24 mouse cellular contexts compared by ENCODE assay signal in genomic region chr6:100141225-100141624, GRCm38 (mm10).
A peak's percentile ranks its signal among the peaks of the same experiment; 100 is the strongest.
DNase-seq lines count a peak whose midpoint lies in the region; ATAC-seq and TF ChIP-seq lines count a peak whose summit lies in the region.
"Had no signal": no experiment of that assay in that cellular context is flagged by ENCODE, and none has a peak within 500 bp of the region (broad histone marks: within the 10 kb centered on the region; RNA-seq: fewer than 3 reads in every experiment).

No protein-coding gene starts in this region.

- 51% methylated on average over 5 of the region's 5 CpGs for WGBS in liver, embryonic 11.5 days
- 13% methylated on average over 5 of the region's 5 CpGs for WGBS in liver, embryonic 14.5 days (ENCODE audit: insufficient replicate concordance)

- peak; percentile 49 for DNase-seq in MEL (ENCODE audit: low read depth, low spot score)
- no peak for DNase-seq in liver, embryonic 11.5 days (ENCODE audit: low spot score)
- no peak for DNase-seq in liver, embryonic 14.5 days (ENCODE audit: low read depth in 3 of 3, low spot score in 3 of 3)
- no peak for DNase-seq in cerebellum, adult 8-10 months
- DNase-seq in layer of hippocampus, adult 8-10 months (ENCODE audit: low spot score in 2 of 2), result no peak
- no peak for DNase-seq in kidney, postnatal 4 days
- DNase-seq: adrenal gland, adult 2 months; adrenal gland, postnatal 14 days; B cell, adult 2 months; cerebellum, adult 11 months; cerebellum, adult 2 months; cerebellum, postnatal 10 days; cerebellum, postnatal 36 days; gastrocnemius, postnatal 10 days; gastrocnemius, postnatal 36 days had no signal

- H3K4me2 ChIP-seq in liver, embryonic 11.5 days, result no peak overlapping the region
- H3K4me2 ChIP-seq in liver, embryonic 14.5 days (ENCODE audit: low read depth), result no peak overlapping the region
- H3K4me2 ChIP-seq: forebrain, embryonic 13.5 days; heart, embryonic 11.5 days; hindbrain, embryonic 14.5 days had no signal

- TF ChIP-seq RAD21 in MEL (IDR thresholded peaks at IDR 0.05; ENCODE audit: low read depth, low read length), result no peak

- H3K36me3 ChIP-seq in MEL (ENCODE audit: control insufficient read depth in 1 of 2, insufficient read depth in 2 of 2, low read length in 2 of 2), result peaks cover 0 to 13% of the 10 kb centered on the region in 2 experiments; a peak in 2 of 4 replicates
- no peaks in the 10 kb centered on the region for H3K36me3 ChIP-seq in liver, embryonic 11.5 days (ENCODE audit: control insufficient read depth, insufficient read depth, low read length)
- H3K36me3 ChIP-seq in liver, embryonic 14.5 days (replicated peaks; ENCODE audit: control insufficient read depth, insufficient read depth, low read depth), result no peaks in the 10 kb centered on the region
- H3K36me3 ChIP-seq: forebrain, embryonic 10.5 days; G1E had no signal

- TF ChIP-seq CTCF in MEL (IDR thresholded peaks at IDR 0.05 in 2 of 3, conservative IDR thresholded peaks at IDR 0.05 in 1 of 3; ENCODE audit: control insufficient read depth in 1 of 3, insufficient read depth in 1 of 3, low read depth in 2 of 3, low read length in 3 of 3, poor library complexity in 1 of 3, severe bottlenecking in 1 of 3), result no peak
- TF ChIP-seq CTCF in liver, embryonic 14.5 days (IDR thresholded peaks at IDR 0.05; ENCODE audit: low read depth), result no peak

- H3K4me1 ChIP-seq in MEL (ENCODE audit: control insufficient read depth in 1 of 2, insufficient read depth in 2 of 2, low read length in 2 of 2), result peaks cover 6 to 23% of the 10 kb centered on the region in 2 experiments
- H3K4me1 ChIP-seq in liver, embryonic 11.5 days (replicated peaks; ENCODE audit: control insufficient read depth, insufficient read depth, low read length), result peaks cover 18% of the 10 kb centered on the region
- H3K4me1 ChIP-seq in liver, embryonic 14.5 days (replicated peaks; ENCODE audit: control insufficient read depth in 2 of 2, insufficient read depth in 2 of 2, low read length in 1 of 2), result peaks cover 3 to 22% of the 10 kb centered on the region in 2 experiments; a peak in 3 of 4 replicates

- no peak overlapping the region for H3K4me3 ChIP-seq in MEL (ENCODE audit: control insufficient read depth in 1 of 2, insufficient read depth in 1 of 2, low read depth in 2 of 2, low read length in 2 of 2)
- no peak overlapping the region for H3K4me3 ChIP-seq in liver, embryonic 11.5 days (ENCODE audit: low read depth, low read length)
- H3K4me3 ChIP-seq in liver, embryonic 14.5 days (ENCODE audit: insufficient read depth in 1 of 2, low read depth in 2 of 2, low read length in 2 of 2), result no peak overlapping the region
- H3K4me3 ChIP-seq: forebrain, embryonic 10.5 days; forebrain, embryonic 13.5 days had no signal

- ATAC-seq in liver, embryonic 11.5 days (replicated peaks; ENCODE audit: low FRiP score), result peak; percentile 61
- ATAC-seq in liver, embryonic 14.5 days (ENCODE audit: insufficient read depth), result peak; percentile 52; the same call in 1 of the 2 replicates
- ATAC-seq: forebrain, embryonic 13.5 days; forebrain, embryonic 16.5 days; hindbrain, postnatal 0 days; inflammation-experienced regulatory T-cells, adult 6 months had no signal

- TF ChIP-seq EP300 in MEL (IDR thresholded peaks at IDR 0.05; ENCODE audit: low read depth in 1 of 2, low read length in 2 of 2), result peak; percentile 65 to 85
- peak; percentile 45; the same call in 1 of the 2 replicates for TF ChIP-seq EP300 in liver, embryonic 14.5 days (IDR thresholded peaks at IDR 0.05; ENCODE audit: low read depth)

- no peaks in the 10 kb centered on the region for H3K79me2 ChIP-seq in MEL (ENCODE audit: control insufficient read depth, insufficient read depth, low read length, poor library complexity)

- H3K9me3 ChIP-seq in MEL (replicated peaks; ENCODE audit: insufficient read depth, low read length), result no peaks in the 10 kb centered on the region
- no peaks in the 10 kb centered on the region for H3K9me3 ChIP-seq in liver, embryonic 11.5 days (ENCODE audit: control insufficient read depth, low read length)
- H3K9me3 ChIP-seq in liver, embryonic 14.5 days (ENCODE audit: control insufficient read depth, low read length), result no peaks in the 10 kb centered on the region
- H3K9me3 ChIP-seq: forebrain, embryonic 10.5 days; forebrain, embryonic 13.5 days had no signal

- no peaks in the 10 kb centered on the region for H3K27me3 ChIP-seq in MEL (ENCODE audit: control insufficient read depth in 1 of 2, insufficient read depth in 2 of 2, low read length in 2 of 2)
- H3K27me3 ChIP-seq in liver, embryonic 11.5 days (replicated peaks; ENCODE audit: control insufficient read depth, insufficient read depth, low read length), result peaks cover 5% of the 10 kb centered on the region
- H3K27me3 ChIP-seq in liver, embryonic 14.5 days (ENCODE audit: control insufficient read depth, insufficient read depth, low read length), result no peaks in the 10 kb centered on the region
- H3K27me3 ChIP-seq: CH12.LX had no signal

- H3K27ac ChIP-seq in MEL (ENCODE audit: control insufficient read depth, low read depth, low read length), result no peak overlapping the region
- no peak overlapping the region for H3K27ac ChIP-seq in liver, embryonic 11.5 days (ENCODE audit: low read depth, low read length)
- no peak overlapping the region for H3K27ac ChIP-seq in liver, embryonic 14.5 days
- H3K27ac ChIP-seq: forebrain, embryonic 10.5 days; forebrain, embryonic 13.5 days; hindbrain, embryonic 14.5 days; hindbrain, postnatal 0 days had no signal

- TF ChIP-seq POLR2A in MEL (IDR thresholded peaks at IDR 0.05; ENCODE audit: control insufficient read depth in 1 of 2, insufficient read depth in 1 of 2, low read depth in 1 of 2, low read length in 2 of 2, poor library complexity in 1 of 2), result no peak

- no peak overlapping the region for H3K9ac ChIP-seq in MEL (ENCODE audit: control insufficient read depth, low read depth, low read length, poor library complexity, severe bottlenecking)
- H3K9ac ChIP-seq in liver, embryonic 11.5 days (ENCODE audit: low read depth, low read length), result no peak overlapping the region
- no peak overlapping the region for H3K9ac ChIP-seq in liver, embryonic 14.5 days (replicated peaks)
- H3K9ac ChIP-seq: forebrain, embryonic 13.5 days; hindbrain, embryonic 14.5 days had no signal

TF ChIP-seq in MEL, 35 proteins besides CTCF, POLR2A, EP300 and RAD21:
- TF ChIP-seq MAX (IDR thresholded peaks at IDR 0.05; ENCODE audit: low read length) (no peak), POLR2AphosphoS5 (IDR thresholded peaks at IDR 0.05; ENCODE audit: borderline replicate concordance, low read depth, low read length) (no peak), NRF1 (IDR thresholded peaks at IDR 0.05; ENCODE audit: insufficient read depth, low read depth, low read length, poor library complexity, severe bottlenecking) (no peak), ZMIZ1 (IDR thresholded peaks at IDR 0.05; ENCODE audit: low read depth, low read length) (no peak), UBTF (IDR thresholded peaks at IDR 0.05; ENCODE audit: borderline replicate concordance, insufficient read depth, low read depth, low read length) (no peak), TCF12 (IDR thresholded peaks at IDR 0.05; ENCODE audit: low read depth, low read length) (peak; percentile 85), USF2 (IDR thresholded peaks at IDR 0.05; ENCODE audit: borderline replicate concordance in 1 of 2, insufficient read depth in 1 of 2, low read depth in 1 of 2, low read length in 2 of 2) (no peak), ETS1 (IDR thresholded peaks at IDR 0.05; ENCODE audit: low read depth, low read length) (peak; percentile 64), ZC3H11A (IDR thresholded peaks at IDR 0.05; ENCODE audit: low read depth, low read length) (no peak), ZNF384 (IDR thresholded peaks at IDR 0.05; ENCODE audit: low read depth, low read length) (peak; percentile 93), MYB (IDR thresholded peaks at IDR 0.05; ENCODE audit: low read depth, low read length) (no peak), MYC (IDR thresholded peaks at IDR 0.05; ENCODE audit: low read depth, low read length) (no peak), MAZ (IDR thresholded peaks at IDR 0.05; ENCODE audit: low read depth, low read length) (no peak), E2F4 (IDR thresholded peaks at IDR 0.05; ENCODE audit: borderline replicate concordance, low read depth, low read length) (no peak), MAFK (IDR thresholded peaks at IDR 0.05; ENCODE audit: borderline replicate concordance, low read depth, low read length) (no peak), TBP (IDR thresholded peaks at IDR 0.05; ENCODE audit: low read depth, low read length) (no peak), SMC3 (IDR thresholded peaks at IDR 0.05; ENCODE audit: low read depth, low read length) (no peak), CHD2 (IDR thresholded peaks at IDR 0.05; ENCODE audit: low read length) (no peak), RCOR1 (IDR thresholded peaks at IDR 0.05; ENCODE audit: low read depth, low read length) (0 out of 2 replicates have a peak, but pooled peaks have one; percentile 36), MXI1 (IDR thresholded peaks at IDR 0.05; ENCODE audit: low read depth, low read length) (no peak), HCFC1 (IDR thresholded peaks at IDR 0.05; ENCODE audit: low read depth, low read length) (no peak), SIN3A (IDR thresholded peaks at IDR 0.05; ENCODE audit: low read length) (no peak), NELFE (IDR thresholded peaks at IDR 0.05; ENCODE audit: low read depth, low read length) (no peak), TAL1 (IDR thresholded peaks at IDR 0.05; ENCODE audit: low read length) (peak; percentile 17; the same call in 1 of the 2 replicates), GATA1 (IDR thresholded peaks at IDR 0.05; ENCODE audit: low read depth, low read length) (peak; percentile 52; the same call in 1 of the 2 replicates)
